Mouse (Mus musculus) ES-E14 (cell line): ENCODE measurements around the gene Usf3. TPM values are rescaled to one million over a fixed set of nuclear protein-coding genes. Genes with fewer than 3 reads are reported as not detected.

Experiments
- DNase-seq: peaks from one replicate; pipeline ENCODE4 v3.0.0-alpha.2; 2013; ENCODE audit warnings: low read depth, low spot score
- H3K27ac ChIP-seq: 2 replicates; pipeline ENCODE4 v1.5.1; 2012; ENCODE audit warnings: low read depth, mild to moderate bottlenecking, low read length, moderate library complexity, mixed read lengths; ENCODE audit not compliant: poor library complexity, insufficient read depth, severe bottlenecking
- H3K36me3 ChIP-seq: 2 replicates; pipeline ENCODE4 v1.6.1; 2012; ENCODE audit warnings: mild to moderate bottlenecking, low read length, moderate library complexity, mixed read lengths; ENCODE audit not compliant: control insufficient read depth, poor library complexity, insufficient read depth, severe bottlenecking
- H3K4me1 ChIP-seq, 2 experiments: fragments of 150-350 bp in 1 of 2; sonication (generic) in 1 of 2; 2 replicates each; pipeline ENCODE4 v1.6.1; 2012; ENCODE audit warnings: low read length in 2 of 2, mild to moderate bottlenecking in 1 of 2, mixed read lengths in 1 of 2; ENCODE audit not compliant: control insufficient read depth in 2 of 2, insufficient read depth in 2 of 2, poor library complexity in 1 of 2
- H3K4me3 ChIP-seq, 2 experiments: fragments of 150-350 bp in 1 of 2; sonication (generic) in 1 of 2; 2 replicates each; pipeline ENCODE4 v1.5.1; 2012; ENCODE audit warnings: low read length in 2 of 2, low read depth in 1 of 2, mild to moderate bottlenecking in 1 of 2, mixed read lengths in 1 of 2; ENCODE audit not compliant: insufficient read depth in 1 of 2, poor library complexity in 1 of 2, severe bottlenecking in 1 of 2
- H3K9ac ChIP-seq: 2 replicates; pipeline ENCODE4 v1.6.1; 2012; ENCODE audit warnings: low read depth, mild to moderate bottlenecking, low read length, mixed read lengths; ENCODE audit not compliant: poor library complexity, insufficient read depth, severe bottlenecking
- H3K9me3 ChIP-seq: fragments of 150-350 bp; sonication (generic); 2 replicates; pipeline ENCODE4 v1.6.1; 2012; ENCODE audit warnings: low read depth, mild to moderate bottlenecking, low read length; ENCODE audit not compliant: control insufficient read depth, insufficient read depth
- CHD2 ChIP-seq: IDR thresholded peaks from 2 replicates; pipeline ENCODE4 v1.6.1; 2014; ENCODE audit warnings: mild to moderate bottlenecking, low read depth, low read length, inconsistent platforms
- HCFC1 ChIP-seq: IDR thresholded peaks from 2 replicates; pipeline ENCODE4 v1.6.1; 2012; ENCODE audit warnings: low read length, inconsistent platforms, borderline replicate concordance; ENCODE audit not compliant: insufficient read depth
- MAFK ChIP-seq: IDR thresholded peaks from 2 replicates; pipeline ENCODE4 v1.6.1; 2014; ENCODE audit warnings: mild to moderate bottlenecking, low read depth, low read length, inconsistent platforms; ENCODE audit not compliant: insufficient read depth
- ZC3H11A ChIP-seq: IDR thresholded peaks from 2 replicates; pipeline ENCODE4 v1.6.1; 2012; ENCODE audit warnings: low read depth, mild to moderate bottlenecking, inconsistent platforms, low read length, borderline replicate concordance
- ZNF384 ChIP-seq: IDR thresholded peaks from 2 replicates; pipeline ENCODE4 v1.6.1; 2012; ENCODE audit warnings: low read depth, low read length, inconsistent platforms
- in situ Hi-C, 2 experiments: fragments of 600-800 bp; cut with MboI; formaldehyde crosslinking; loops; one replicate each; pipeline ENCODE4 v1.15.1; 2025; ENCODE audit warnings: low sequenced_read_pairs in 2 of 2, inconsistent platforms in 1 of 2; ENCODE audit not compliant: unreplicated experiment in 2 of 2
- total RNA-seq: library from RNA; depleted of rRNA; stranded (reverse); fragments of 300-350 nt; gene quantifications from 2 replicates; pipeline ENCODE4 v1.2.3, GENCODE M21; 2012

The Usf3 gene
- total RNA-seq, 1 experiment: 7.1 TPM

- TF ChIP-seq ZC3H11A (no peak), ZNF384 (no peak), MAFK (no peak), CHD2 (no peak), HCFC1 (no peak)
- in situ Hi-C loops: no loop called here
- H3K4me3 ChIP-seq: no peak overlapping the region
- H3K9ac ChIP-seq: no peak overlapping the region
- no peaks in the 10 kb centered on the region for H3K9me3 ChIP-seq
- H3K4me1 ChIP-seq: peaks cover 0 to 4% of the 10 kb centered on the region in 2 experiments; a peak in 1 of 4 replicates
- no peak overlapping the region for H3K27ac ChIP-seq
- DNase-seq: peak; percentile 7
- H3K36me3 ChIP-seq: no peaks in the 10 kb centered on the region
Observed at GRCm38 (mm10) chr16:44210156-44211053, 37.4 kb downstream of the Usf3 start.

GRCm38 (mm10) chr16:44211054-44211414, 38.0 kb downstream of the Usf3 start:
- peaks cover 2% of the 10 kb centered on the region; the same call in 1 of the 2 replicates for H3K36me3 ChIP-seq
- no peak for DNase-seq
- no peaks in the 10 kb centered on the region for H3K9me3 ChIP-seq
- TF ChIP-seq HCFC1 (no peak), ZC3H11A (no peak)
- H3K27ac ChIP-seq: no peak overlapping the region
- in situ Hi-C loops: no loop called here
- no peak overlapping the region for H3K4me3 ChIP-seq
- H3K4me1 ChIP-seq: peaks cover 0 to 4% of the 10 kb centered on the region in 2 experiments; a peak in 1 of 4 replicates
- no peak overlapping the region for H3K9ac ChIP-seq

- H3K4me1 ChIP-seq: no peaks in the 10 kb centered on the region
- TF ChIP-seq ZC3H11A (no peak), CHD2 (no peak), HCFC1 (no peak), MAFK (no peak), ZNF384 (no peak)
- DNase-seq: no peak
- no peak overlapping the region for H3K27ac ChIP-seq
- H3K36me3 ChIP-seq: peaks cover 4% of the 10 kb centered on the region; the same call in 1 of the 2 replicates
- no peak overlapping the region for H3K9ac ChIP-seq
- no peak overlapping the region for H3K4me3 ChIP-seq
- in situ Hi-C loops: no loop called here
- no peaks in the 10 kb centered on the region for H3K9me3 ChIP-seq
Observed at GRCm38 (mm10) chr16:44212703-44213102, 39.7 kb downstream of the Usf3 start.

- Histone ChIP-seq H3K4me3 (no peak overlapping the region), H3K36me3 (peaks cover 6% of the 10 kb centered on the region; the same call in 1 of the 2 replicates)
Observed at GRCm38 (mm10) chr16:44215513-44215912, 42.5 kb downstream of the Usf3 start.

More at GRCm38 (mm10) chr16:44215513-44215912, 42.5 kb downstream of the Usf3 start:
- no peaks in the 10 kb centered on the region for H3K9me3 ChIP-seq
- DNase-seq: no peak
- no peak overlapping the region for H3K9ac ChIP-seq
- H3K4me1 ChIP-seq: no peaks in the 10 kb centered on the region
- TF ChIP-seq CHD2 (no peak), MAFK (no peak), ZC3H11A (no peak), ZNF384 (no peak), HCFC1 (no peak)
- in situ Hi-C loops: no loop called here
- H3K27ac ChIP-seq: no peak overlapping the region
